Mouse (Mus musculus) cerebellum, adult 8-10 months (tissue): Measurements from ENCODE around the gene Calr.
"Not testable (repeated sequence)": the region's sequence is repeated elsewhere in the genome, so short reads cannot be mapped to it uniquely, and the experiment has no call there.

Experiments used
- DNase-seq: peaks from one replicate; pipeline ENCODE4 v3.0.0; 2022

The Calr gene

GRCm38 (mm10) chr8:84844397-84845070 is 2.2 kb downstream of the Calr start:
- DNase-seq: no peak

DNA sequence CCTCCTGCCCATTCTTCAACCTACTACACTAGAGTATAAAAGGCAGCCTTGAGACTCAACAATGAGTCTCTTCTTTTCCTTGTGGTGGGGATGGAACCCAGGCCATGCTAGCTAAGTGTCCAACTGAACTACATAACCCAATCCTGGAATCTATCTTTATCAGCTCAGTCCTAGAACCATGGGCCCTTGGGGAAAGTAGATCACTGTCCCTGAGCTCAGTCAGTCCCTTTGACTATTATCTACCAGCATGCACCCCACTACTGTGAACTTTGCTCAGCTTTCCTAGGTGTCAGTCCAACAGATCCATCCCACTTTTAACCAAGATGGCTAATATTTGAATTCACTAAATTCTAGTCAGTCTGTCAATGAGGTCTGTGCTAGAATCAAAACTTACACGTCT is 5.2 kb downstream of the Calr start:
- DNase-seq: no peak

- DNase-seq: peak; percentile 87
These were observed 6.3 kb downstream of the Calr start, which contains the start of gene Rad23a for GRCm38 (mm10) chr8:84840248-84840999. TSS of gene Rad23a (minus strand) at chr8:84840665.

DNA sequence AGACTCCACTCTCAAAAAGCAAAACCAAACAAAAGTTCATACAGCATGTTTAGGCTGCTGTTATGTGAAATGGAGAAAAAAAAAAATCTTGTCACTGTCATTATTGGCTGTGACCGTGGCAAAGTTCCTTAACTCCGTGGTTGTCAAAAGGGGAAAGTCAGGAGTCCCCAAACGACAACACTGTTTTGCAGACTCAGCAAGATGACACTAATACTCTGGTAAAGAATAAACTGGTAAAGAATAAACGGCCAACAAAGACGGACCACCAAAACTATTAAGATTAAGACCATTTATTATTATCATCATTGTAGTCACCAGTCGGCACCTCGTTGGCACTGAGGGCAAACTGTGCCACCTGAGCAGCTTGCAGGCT is 6.9 kb downstream of the Calr start:
- DNase-seq: no peak

DNA sequence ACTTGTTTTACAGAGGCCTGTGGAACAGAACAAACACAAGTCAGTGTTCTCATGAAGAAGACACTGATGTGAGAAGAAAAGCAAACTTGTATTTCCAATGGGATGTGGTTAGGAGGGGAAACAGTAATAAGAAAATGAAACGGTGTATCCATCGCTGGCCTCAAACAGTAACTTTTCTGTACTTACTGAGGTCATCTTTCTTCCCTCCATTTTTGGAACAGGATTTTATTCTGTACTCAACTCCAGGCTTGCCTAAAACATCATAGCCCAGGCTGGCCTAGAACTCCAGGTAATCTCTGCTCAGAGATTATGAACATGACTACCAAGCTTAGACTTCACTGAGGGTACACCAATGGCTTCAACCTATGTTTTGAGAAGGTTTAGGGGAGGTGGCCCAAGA is 7.3 kb downstream of the Calr start:
- DNase-seq: no peak

- no peak for DNase-seq
These were observed 8.2 kb downstream of the Calr start for GRCm38 (mm10) chr8:84838513-84838912.

DNA sequence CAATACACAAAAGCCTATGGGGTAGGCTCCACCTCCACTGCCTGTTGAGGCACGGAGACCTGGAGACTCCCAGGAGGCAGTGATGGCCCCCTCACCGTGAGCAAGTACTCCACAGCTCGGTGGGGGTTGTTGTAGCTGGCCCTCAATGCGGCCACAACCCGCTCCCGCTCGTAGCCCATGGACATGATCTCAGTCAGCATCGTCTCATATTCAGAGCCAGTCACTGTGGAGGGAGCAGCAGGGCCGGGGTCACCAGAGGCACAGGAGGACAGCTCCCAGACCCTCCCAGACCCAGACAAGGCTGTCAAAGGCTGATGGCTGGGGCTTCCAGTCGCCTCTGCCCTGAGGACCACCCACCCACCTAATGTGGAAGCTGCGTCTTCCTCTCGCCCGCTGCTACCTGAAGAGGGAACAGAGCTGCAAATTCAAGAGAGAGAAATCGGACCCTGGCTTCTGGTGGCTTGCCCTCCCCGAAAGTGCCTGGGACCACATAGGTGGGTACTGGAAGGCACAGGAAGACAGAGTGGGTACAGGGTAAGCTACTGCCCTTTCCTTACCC is 8.7 kb downstream of the Calr start:
- no peak for DNase-seq

GRCm38 (mm10) chr8:84837149-84837911 is 9.4 kb downstream of the Calr start:
- DNase-seq: peak; percentile 35

DNA sequence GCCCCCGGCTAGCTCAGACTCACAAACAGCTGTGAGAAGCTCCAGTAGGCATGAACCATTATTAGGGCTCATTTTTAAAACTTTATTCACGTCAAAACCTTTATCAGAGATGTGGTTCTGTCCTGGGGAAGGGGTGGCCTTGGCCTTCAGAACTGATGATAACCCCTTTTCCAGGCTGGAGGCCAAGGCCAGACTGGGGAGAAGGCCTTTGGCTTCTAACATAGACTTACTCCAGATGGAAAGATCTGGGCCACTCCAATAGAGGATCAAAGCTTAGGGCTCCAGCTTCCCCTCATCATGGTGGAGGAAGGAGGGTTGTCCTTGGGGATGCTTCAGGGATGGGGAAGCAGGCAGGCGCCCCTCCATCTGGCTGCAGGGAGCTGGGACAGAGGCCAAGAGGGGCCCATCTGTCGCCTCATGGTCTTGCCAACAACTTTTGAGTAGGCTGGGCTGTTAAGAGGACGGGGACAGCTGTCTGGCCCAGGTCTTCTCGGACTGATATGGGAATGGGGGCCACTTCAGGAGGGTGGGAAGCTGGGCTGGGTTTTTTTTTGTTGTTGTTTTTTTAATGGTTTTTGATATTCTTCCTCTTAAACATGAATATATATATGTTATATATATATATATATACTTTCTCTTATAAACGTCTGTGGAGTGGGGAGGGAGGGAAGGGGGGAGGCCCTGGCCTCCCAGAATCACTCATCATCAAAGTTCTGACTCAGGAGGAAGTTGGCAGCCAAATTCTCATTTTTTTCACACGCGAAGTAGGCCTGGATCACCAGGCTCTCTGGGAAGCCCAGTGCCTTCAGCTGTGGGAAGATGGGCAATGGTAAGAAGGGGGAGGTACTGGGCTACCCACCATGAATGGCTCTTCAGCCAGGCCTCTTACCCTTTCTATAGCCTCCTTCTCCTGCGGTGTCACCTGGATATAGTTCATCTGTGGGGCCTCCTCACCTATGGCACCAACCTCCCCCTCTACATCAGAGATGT is 11.6 kb downstream of the Calr start:
- peak; percentile 79 for DNase-seq

DNA sequence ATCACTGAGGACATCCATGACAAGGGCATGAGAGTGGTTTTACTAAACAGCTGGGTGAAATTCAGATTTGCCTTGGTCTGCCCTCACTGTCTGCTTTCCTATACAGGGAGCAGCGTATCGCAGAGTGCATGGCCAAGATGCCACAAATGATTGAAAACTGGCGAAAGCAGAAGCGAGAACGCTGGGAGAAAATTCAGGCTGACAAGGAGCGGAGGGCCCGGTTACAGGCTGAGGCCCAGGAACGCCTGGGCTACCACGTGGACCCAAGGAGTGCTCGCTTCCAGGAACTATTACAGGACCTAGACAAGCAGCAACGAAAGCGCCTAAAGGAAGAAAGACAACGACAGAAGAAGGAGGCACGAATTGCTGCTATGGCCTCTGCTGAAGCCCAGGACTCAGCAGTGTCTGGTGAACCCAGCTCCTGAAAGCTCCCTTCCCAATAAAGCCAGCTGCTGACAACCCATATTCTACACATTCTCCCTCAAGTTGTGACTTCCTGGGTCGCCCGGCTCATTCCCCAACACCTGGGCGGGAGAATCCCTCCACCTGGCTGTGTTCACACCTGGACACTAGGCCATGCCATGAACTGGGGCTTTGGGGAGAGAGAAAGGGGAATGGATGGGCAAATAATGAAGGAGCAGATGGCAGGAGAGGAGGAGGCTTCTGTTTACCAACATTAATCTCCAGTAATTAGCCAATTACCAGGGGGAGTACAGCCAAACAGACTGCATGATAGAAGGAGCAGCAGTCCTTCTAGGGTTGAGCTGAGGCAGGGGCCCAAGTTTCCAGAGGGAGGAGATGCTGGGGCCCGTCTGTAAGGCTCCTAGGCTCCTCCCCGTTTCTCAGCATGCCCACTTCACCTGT is 12.5 kb downstream of the Calr start:
- no peak for DNase-seq

- no peak for DNase-seq
These were observed 13.7 kb downstream of the Calr start for GRCm38 (mm10) chr8:84832759-84833742.

DNA sequence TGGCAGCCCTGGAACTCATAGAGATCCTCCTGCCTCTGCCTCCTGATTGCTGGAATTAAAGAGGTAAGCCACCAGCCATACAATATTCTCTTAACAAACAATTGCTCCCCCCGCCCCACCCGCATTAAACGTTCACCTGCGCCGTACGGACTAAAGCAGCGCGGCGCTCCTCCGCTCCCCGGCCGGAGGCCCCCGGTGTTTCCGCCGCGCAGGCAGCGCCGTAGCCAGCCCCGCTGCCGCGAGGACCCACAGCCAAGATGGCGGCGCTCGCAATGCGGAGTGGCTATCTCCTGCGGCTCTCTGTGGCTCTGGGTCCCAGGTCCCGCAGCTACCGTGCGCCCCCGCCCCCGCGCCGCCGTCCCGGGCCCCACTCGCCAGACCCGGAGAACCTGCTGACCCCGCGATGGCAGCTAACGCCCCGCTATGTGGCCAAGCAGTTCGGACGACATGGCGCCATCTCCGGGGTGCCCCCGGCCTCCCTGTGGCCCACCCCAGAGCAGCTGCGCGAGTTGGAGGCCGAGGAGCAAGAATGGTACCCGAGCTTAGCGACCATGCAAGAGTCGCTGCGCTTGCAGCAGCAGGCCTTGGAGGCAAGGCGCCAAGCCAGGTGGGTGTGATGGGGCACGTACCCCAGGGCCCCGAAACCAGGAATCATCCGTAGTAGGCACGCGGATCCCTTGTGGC is 14.6 kb downstream of the Calr start:
- peak; percentile 79 for DNase-seq

DNA sequence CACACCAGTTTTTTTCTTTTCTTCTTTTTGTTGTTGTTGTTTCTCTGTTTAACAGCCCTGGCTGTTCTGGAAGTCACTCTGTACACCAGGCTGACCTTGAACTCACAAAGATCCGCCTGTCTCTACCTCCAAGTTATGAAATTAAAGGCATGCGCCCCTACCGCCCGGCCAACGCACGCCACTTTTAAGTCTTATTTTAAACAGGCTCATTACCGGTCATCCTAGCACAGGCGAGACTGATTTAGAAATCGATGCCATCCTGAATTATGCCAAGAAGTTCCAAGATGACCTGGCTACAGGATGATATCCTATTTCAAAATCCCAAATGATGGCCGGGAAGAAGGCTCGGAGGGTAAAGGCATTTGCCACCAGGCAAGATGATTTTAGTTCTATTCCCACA is 15.2 kb downstream of the Calr start, which contains the start of gene Gadd45gip1:
Gadd45gip1 (plus strand) TSS at position 33 of the 400 bp plus-strand sequence.
- no peak for DNase-seq

GRCm38 (mm10) chr8:84826518-84826917 is 20.2 kb downstream of the Calr start:
- not testable (repeated sequence) for DNase-seq

DNA sequence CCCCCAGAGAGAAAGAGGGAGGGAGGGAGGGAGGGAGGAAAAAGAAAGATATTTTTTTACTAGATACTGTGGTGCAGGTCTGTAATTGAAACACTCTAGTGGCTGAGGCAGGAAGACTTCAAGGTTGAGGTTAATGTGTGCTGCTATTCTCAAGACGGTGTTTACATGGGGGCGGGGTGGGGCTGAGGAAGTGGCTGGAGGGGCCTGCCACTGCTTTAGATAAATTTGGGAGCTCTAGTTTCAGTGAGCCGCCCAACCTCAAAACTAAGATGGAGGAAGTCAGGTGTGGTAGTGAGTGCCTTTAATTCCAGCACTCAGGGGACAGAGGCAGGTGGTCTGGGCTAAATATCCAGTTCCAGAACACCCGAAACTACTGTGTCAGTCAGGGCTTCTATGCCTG is 21.1 kb downstream of the Calr start:
- DNase-seq: no peak

GRCm38 (mm10) chr8:84823653-84824052 is 23.1 kb downstream of the Calr start:
- DNase-seq: peak; percentile 67

DNA sequence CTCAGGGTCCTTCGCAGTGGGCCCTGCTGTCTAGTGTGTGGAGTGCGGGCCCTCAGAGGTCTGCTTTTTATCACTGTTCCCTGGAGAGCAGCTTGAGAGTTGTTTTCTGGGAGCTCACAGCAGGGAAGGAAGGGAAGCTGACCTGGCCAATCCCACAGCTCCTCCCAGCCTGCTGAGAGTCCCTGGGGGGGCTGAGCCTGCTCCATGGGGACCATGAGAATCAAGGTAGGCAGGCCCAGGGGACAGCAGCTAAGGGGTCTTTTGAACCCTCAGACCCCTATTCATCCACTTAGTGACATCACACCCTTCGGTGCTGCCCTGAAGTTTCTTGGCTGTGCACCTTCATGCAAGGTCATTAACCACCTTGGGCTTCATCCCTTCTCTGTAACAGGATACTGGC is 24.0 kb downstream of the Calr start, which contains the start of gene Dand5:
Dand5 (minus strand) TSS at position 101 of the 400 bp plus-strand sequence.
- no peak for DNase-seq

DNA sequence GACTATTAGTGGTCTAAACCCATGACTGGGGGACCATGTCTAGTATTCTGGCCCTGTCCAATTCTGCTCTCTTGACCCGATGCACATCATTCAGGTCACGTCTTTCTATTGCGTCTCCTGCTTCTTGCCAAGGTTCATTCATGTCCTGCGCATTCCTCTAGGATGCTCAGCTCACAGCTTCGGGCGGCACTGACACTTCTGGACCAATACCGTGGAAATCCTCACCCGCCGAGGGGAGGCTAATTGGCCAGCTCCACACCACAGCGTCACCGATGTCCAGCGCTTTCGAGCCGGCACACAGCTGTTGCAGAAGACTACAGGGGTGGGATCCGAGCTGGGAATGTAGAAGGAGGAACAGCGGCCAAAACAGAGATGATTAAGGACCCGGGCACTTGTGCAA is 30.6 kb downstream of the Calr start:
- no peak for DNase-seq

DNA sequence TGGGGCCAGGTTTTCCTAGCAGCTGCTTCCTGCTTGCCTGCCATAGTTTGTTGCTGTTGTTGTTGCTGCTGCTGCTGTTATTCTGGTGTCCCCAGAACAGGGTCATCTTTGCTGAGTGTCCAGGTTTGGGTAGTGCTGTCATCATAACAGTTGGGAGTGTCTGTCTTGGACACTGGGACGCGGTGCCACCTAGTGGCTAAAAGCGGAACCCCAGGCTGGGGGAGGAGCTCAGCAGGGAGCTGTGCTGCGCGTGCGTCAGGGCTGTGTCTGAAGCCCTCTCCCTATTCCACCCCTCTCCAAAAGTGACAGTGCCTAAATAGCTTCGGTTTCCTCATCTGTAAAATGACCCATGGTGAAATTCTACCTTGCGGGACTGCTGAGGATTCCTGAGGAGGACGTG is 31.2 kb downstream of the Calr start:
- DNase-seq: peak; percentile 99
